Mouse (Mus musculus) adrenal gland, adult 2 months (tissue): ENCODE results near the gene Mapkbp1. TPM values are rescaled to one million over a fixed set of nuclear protein-coding genes. Genes with fewer than 3 reads are reported as not detected.

Experiments used
- DNase-seq: peaks from one replicate; pipeline ENCODE4 v3.0.0; 2021
- long read RNA-seq: library from polyadenylated mRNA; stranded (forward); transcript quantifications from one replicate; pipeline ENCODE4 v2.0.0, GENCODE M21; 2021
- polyA plus RNA-seq: library from polyadenylated mRNA; depleted of rRNA; stranded (reverse); fragments of >200 nt; gene quantifications from 2 replicates; pipeline ENCODE4 v1.2.3, GENCODE M21; 2012; rRNA removed
- total RNA-seq, 2 experiments: library from RNA; stranded (reverse); gene quantifications; 2 replicates each; pipeline ENCODE4 v1.2.3; 2021

Mapkbp1 gene
- total RNA-seq (10 to 100 TPM; 10.7 to 13.1 TPM), polyA plus RNA-seq (9.3 and 12.4 TPM in 2 replicates)
- long read RNA-seq, partial matches to known transcripts: 1 of 1 reads
- long read RNA-seq, other reads (novel, unspliced or antisense): 0 of 1 reads

GRCm38 (mm10) chr2:119972537-119972879 lies at the start of gene Mapkbp1:
TSS of gene Mapkbp1 (plus strand) at chr2:119972699.
- no peak for DNase-seq

GRCm38 (mm10) chr2:119970571-119970970 lies 1.9 kb upstream of the Mapkbp1 start:
- peak; percentile 60 for DNase-seq

- DNase-seq: no peak
Measured at GRCm38 (mm10) chr2:119971316-119971715, 1.2 kb upstream of the Mapkbp1 start.

GRCm38 (mm10) chr2:119971837-119972536 lies 512 bp upstream of the Mapkbp1 start:
- DNase-seq: peak; percentile 98

GRCm38 (mm10) chr2:119980343-119980986 lies 8.0 kb downstream of the Mapkbp1 start:
- DNase-seq: no peak

- no peak for DNase-seq
Measured at GRCm38 (mm10) chr2:119981631-119982030, 9.1 kb downstream of the Mapkbp1 start.

- no peak for DNase-seq
Measured at GRCm38 (mm10) chr2:119985871-119986270, 13.4 kb downstream of the Mapkbp1 start.

- no peak for DNase-seq
Measured at GRCm38 (mm10) chr2:119986369-119986768, 13.9 kb downstream of the Mapkbp1 start.

- no peak for DNase-seq
Measured at GRCm38 (mm10) chr2:119987441-119987840, 14.9 kb downstream of the Mapkbp1 start.

- DNase-seq: no peak
Measured at GRCm38 (mm10) chr2:119988952-119989351, 16.5 kb downstream of the Mapkbp1 start.

- no peak for DNase-seq
Measured at GRCm38 (mm10) chr2:119990881-119991280, 18.4 kb downstream of the Mapkbp1 start.

GRCm38 (mm10) chr2:119992349-119992748 lies 19.9 kb downstream of the Mapkbp1 start:
- no peak for DNase-seq

GRCm38 (mm10) chr2:119993515-119993914 lies 21.0 kb downstream of the Mapkbp1 start:
- no peak for DNase-seq

GRCm38 (mm10) chr2:119994839-119995238 lies 22.3 kb downstream of the Mapkbp1 start:
- DNase-seq: no peak

- DNase-seq: no peak
Measured at GRCm38 (mm10) chr2:119995391-119996281, 23.1 kb downstream of the Mapkbp1 start.

- no peak for DNase-seq
Measured at GRCm38 (mm10) chr2:119997354-119997753, 24.9 kb downstream of the Mapkbp1 start.

- no peak for DNase-seq
Measured at GRCm38 (mm10) chr2:119999731-120000130, 27.2 kb downstream of the Mapkbp1 start.

GRCm38 (mm10) chr2:120000882-120001584 lies 28.5 kb downstream of the Mapkbp1 start:
- DNase-seq: no peak

- DNase-seq: no peak
Measured at GRCm38 (mm10) chr2:120001956-120002355, 29.5 kb downstream of the Mapkbp1 start.

- DNase-seq: no peak
Measured at GRCm38 (mm10) chr2:120003970-120004369, 31.5 kb downstream of the Mapkbp1 start.

GRCm38 (mm10) chr2:120006696-120007095 lies 34.2 kb downstream of the Mapkbp1 start:
- peak; percentile 63 for DNase-seq

- DNase-seq: peak; percentile 83
Measured at GRCm38 (mm10) chr2:120007680-120008210, 35.2 kb downstream of the Mapkbp1 start.
